Mouse (Mus musculus) NIH3T3 (cell line): ENCODE measurements at regions not wholly inside any gene's neighbourhood (a gene's known extent, or its start where the extent isn't known, plus 50 kb on each side); places are given as distances from the start of the nearest gene placed in this dataset.

ENCODE experiments used
- DNase-seq: peaks from one replicate; pipeline ENCODE4 v3.0.0-alpha.2; 2012; ENCODE audit warnings: low read depth

- no peak for DNase-seq
Measured at GRCm38 (mm10) chr4:79530968-79531620, 1302.8 kb upstream of the Tyrp1 start.

DNA sequence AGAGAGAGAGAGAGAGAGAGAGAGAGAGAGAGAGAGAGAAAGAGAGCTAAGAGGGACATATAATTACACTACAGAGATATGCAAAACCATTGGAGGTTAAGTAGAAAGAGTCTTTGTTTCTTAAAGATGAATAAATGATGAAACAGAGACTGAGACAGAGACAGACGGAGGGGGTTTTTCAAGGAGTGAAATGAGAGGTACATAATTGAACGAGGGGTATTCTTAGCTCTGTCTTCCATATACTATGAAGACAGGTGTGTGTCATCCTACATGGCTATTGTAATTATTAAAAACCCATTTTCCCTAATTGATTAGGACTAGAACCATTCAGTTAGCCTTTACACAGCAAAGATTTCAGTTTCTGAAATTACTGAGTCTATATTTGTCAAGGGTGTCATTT, 1302.2 kb upstream of the Tyrp1 start:
- no peak for DNase-seq

DNA sequence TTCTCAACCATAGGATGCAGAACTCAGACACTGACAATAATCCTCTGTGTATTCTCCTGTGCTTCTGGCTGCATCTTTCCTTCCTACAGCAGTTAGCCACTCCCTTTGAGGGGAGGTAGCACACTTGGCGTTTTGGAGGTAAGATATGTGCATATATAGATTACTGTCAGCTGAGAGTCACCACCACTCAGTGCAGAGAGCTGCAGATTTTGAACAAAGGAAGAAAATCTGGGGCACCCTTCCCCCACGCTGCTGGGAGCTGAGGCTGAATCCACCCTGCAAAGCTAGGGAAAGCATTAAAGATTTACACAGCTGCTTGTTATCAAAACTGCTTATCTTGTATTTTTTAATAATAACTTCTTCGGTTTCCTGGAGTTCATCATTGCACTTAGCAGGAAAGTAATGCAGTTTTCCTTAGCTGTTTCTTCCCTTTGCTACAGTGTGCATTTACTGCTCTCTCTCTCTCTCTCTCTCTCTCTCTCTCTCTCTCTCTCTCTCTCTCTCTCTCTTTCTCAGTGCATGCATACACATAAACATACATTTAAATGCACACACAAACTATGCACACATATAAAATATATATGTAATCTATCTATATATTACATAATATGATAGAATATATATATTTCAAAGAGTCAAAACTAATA, 1301.4 kb upstream of the Tyrp1 start:
- DNase-seq: no peak

- DNase-seq: peak; percentile 9
Measured at GRCm38 (mm10) chr4:79545461-79545860, 1288.5 kb upstream of the Tyrp1 start.
